Mouse (Mus musculus) brain, embryonic 14.5 days (tissue): ENCODE data around the gene Actl6b. TPM values are rescaled to one million over a fixed set of nuclear protein-coding genes. Genes with fewer than 3 reads are reported as not detected.
"Not testable (repeated sequence)": the region's sequence is repeated elsewhere in the genome, so short reads cannot be mapped to it uniquely, and the experiment has no call there.

Experiments used
- DNase-seq: peaks from one replicate; pipeline ENCODE4 v3.0.0-alpha.2; 2011; ENCODE audit warnings: low read depth
- CTCF ChIP-seq: fragments of 200-500 bp; IDR thresholded peaks from 2 replicates; pipeline ENCODE4 v1.5.1; 2012; ENCODE audit warnings: inconsistent platforms, mild to moderate bottlenecking, moderate library complexity, borderline replicate concordance; ENCODE audit not compliant: insufficient read depth, insufficient read length; ENCODE audit errors: extremely low read depth
- POLR2A ChIP-seq: fragments of 200-500 bp; IDR thresholded peaks from 2 replicates; pipeline ENCODE4 v1.6.1; 2012; ENCODE audit warnings: mild to moderate bottlenecking, inconsistent platforms, borderline replicate concordance; ENCODE audit not compliant: poor library complexity, insufficient read depth, insufficient read length, severe bottlenecking; ENCODE audit errors: extremely low read depth
- polyA plus RNA-seq: library from polyadenylated mRNA; depleted of rRNA; stranded (reverse); fragments of >200 nt; gene quantifications from 2 replicates; pipeline ENCODE4 v1.2.3, GENCODE M21; 2012; rRNA removed

Actl6b gene
- polyA plus RNA-seq, 1 experiment = 298 TPM

DNA sequence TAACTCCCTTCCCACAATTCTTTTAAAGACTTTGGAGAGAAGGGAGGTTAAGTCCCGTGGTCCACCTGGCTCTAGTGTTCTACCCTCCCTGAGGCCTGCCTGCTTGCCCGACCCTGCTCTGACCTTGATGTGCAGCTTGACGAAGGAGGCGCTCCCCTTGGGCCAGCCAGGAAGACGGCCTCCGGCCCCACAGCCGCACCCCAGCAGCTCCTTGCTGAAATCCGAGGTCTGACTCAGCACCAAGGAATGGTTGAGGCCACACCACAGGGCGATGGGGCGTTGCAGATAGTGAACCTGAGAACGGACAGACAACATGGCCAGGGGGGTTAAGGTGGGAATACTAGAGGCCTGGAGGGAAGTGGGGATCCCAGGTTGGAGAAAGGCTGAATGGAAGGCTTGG is 60.2 kb downstream of the Actl6b start, which contains the start of gene Pcolce:
Gene Pcolce (minus strand): TSS at position 235 of the 400 bp plus-strand sequence.
- TF ChIP-seq POLR2A (no peak), CTCF (no peak)
- DNase-seq = no peak

DNA sequence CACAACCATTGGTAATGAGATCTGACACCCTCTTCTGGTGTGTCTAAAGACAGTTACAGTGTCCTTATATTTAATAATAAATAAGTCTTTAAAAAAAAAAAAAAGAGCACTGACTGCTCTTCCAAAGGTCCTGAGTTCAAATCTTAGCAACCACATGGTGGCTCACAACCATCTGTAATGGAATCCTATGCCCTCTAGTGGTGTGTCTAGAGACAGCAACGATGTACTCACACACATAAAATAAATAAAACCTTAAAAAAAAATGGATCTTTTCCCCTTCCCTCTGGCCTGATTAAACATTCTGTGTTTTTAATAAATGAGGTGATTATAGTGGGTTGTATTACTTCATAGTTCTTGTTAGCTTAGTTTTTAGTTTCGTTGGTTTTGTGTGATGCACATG is 61.6 kb downstream of the Actl6b start:
- not testable (repeated sequence) for DNase-seq

DNA sequence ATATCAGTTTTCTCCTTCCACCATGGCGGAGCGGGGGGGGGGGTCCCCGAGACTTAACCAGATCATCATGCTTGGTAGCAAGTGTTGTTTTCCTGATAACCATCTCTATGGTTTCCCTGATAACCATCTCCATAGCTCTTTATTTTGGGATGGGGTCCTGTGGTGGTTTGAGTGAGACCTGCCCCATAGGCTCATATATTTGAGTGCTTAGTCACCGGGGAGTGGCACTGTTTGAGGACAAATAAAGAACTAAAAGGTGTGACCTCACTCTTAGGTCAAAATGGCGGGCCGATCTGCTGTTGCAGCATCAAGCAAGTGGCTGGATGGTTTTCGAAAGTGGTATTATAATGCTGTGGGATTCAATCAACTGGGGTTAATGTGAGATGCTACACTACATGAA is 62.0 kb downstream of the Actl6b start:
- TF ChIP-seq POLR2A = no peak
- no peak for TF ChIP-seq CTCF
- no peak for DNase-seq

Other genes with a start within 250 kb of the Actl6b start
- 211 and 216 TPM in 2 replicates for gene Srrt, start 245.8 kb upstream of the Actl6b start, polyA plus RNA-seq
- 25.7 and 33.0 TPM in 2 replicates for gene Trip6, start 239.1 kb upstream of the Actl6b start, polyA plus RNA-seq
- 34.0 and 34.8 TPM in 2 replicates for gene Slc12a9, start 219.9 kb upstream of the Actl6b start, polyA plus RNA-seq
- gene Ephb4, start 203.4 kb upstream of the Actl6b start, polyA plus RNA-seq = 15.5 and 18.8 TPM in 2 replicates
- 0.20 and 0.30 TPM in 2 replicates for gene Zan, start 76.5 kb upstream of the Actl6b start, polyA plus RNA-seq
- 64.3 and 83.1 TPM in 2 replicates for gene Pop7, start 51.0 kb upstream of the Actl6b start, polyA plus RNA-seq
- gene Gigyf1, start 35.0 kb upstream of the Actl6b start, polyA plus RNA-seq = 56.9 and 57.9 TPM in 2 replicates
- gene Epo, start 20.3 kb upstream of the Actl6b start, polyA plus RNA-seq = not detected in 2 replicates
- gene Gnb2, start 20.0 kb upstream of the Actl6b start, polyA plus RNA-seq = 1,055 and 1,401 TPM in 2 replicates
- 9.4 and 13.5 TPM in 2 replicates for gene Tfr2, start 16.3 kb downstream of the Actl6b start, polyA plus RNA-seq
- 88.2 and 103 TPM in 2 replicates for gene Mospd3, start 47.5 kb downstream of the Actl6b start, polyA plus RNA-seq
- gene Pcolce, start 60.3 kb downstream of the Actl6b start, polyA plus RNA-seq = 14.5 and 30.4 TPM in 2 replicates
- 0.23 and 0.25 TPM in 2 replicates for gene Fbxo24, start 75.5 kb downstream of the Actl6b start, polyA plus RNA-seq
- gene Lrch4, start 75.6 kb downstream of the Actl6b start, polyA plus RNA-seq = 16.9 and 18.8 TPM in 2 replicates
- gene Gm20605, start 75.7 kb downstream of the Actl6b start, polyA plus RNA-seq = 14.8 and 14.9 TPM in 2 replicates
- gene Sap25, start 87.8 kb downstream of the Actl6b start, polyA plus RNA-seq = 31.0 and 37.8 TPM in 2 replicates
- gene Irs3, start 92.2 kb downstream of the Actl6b start, polyA plus RNA-seq = 0.06 TPM in 1 of 2 replicates, not detected in the other
- 17.8 and 23.8 TPM in 2 replicates for gene Agfg2, start 131.2 kb downstream of the Actl6b start, polyA plus RNA-seq
- gene Nyap1, start 188.1 kb downstream of the Actl6b start, polyA plus RNA-seq = 208 and 219 TPM in 2 replicates
- 51.8 and 53.7 TPM in 2 replicates for gene Tsc22d4, start 192.2 kb downstream of the Actl6b start, polyA plus RNA-seq
- 47.7 and 81.6 TPM in 2 replicates for gene Ppp1r35, start 225.3 kb downstream of the Actl6b start, polyA plus RNA-seq
- 35.7 and 38.5 TPM in 2 replicates for gene Mepce, start 234.1 kb downstream of the Actl6b start, polyA plus RNA-seq
- gene Zcwpw1, start 234.3 kb downstream of the Actl6b start, polyA plus RNA-seq = 8.1 and 8.2 TPM in 2 replicates